Mouse (Mus musculus) MEL (cell line): Measurements from ENCODE around the gene Drg1.
"Not testable (repeated sequence)": the region's sequence is repeated elsewhere in the genome, so short reads cannot be mapped to it uniquely, and the experiment has no call there.

Source experiments
- CTCF ChIP-seq, 3 experiments: IDR thresholded peaks in 2 of 3; conservative IDR thresholded peaks in 1 of 3; 2 replicates each; pipeline ENCODE4 v1.5.1; 2011 to 2012; ENCODE audit warnings: low read length in 3 of 3, low read depth in 2 of 3, mild to moderate bottlenecking in 2 of 3, improper control_type of control experiment in 1 of 3, inconsistent platforms in 1 of 3, mixed read lengths in 1 of 3, moderate library complexity in 1 of 3; ENCODE audit not compliant: control insufficient read depth in 1 of 3, insufficient read depth in 1 of 3, poor library complexity in 1 of 3, severe bottlenecking in 1 of 3
- E2F4 ChIP-seq: IDR thresholded peaks from 2 replicates; pipeline ENCODE4 v1.6.1; 2011; ENCODE audit warnings: low read depth, low read length, improper control_type of control experiment, borderline replicate concordance
- HCFC1 ChIP-seq: IDR thresholded peaks from 2 replicates; pipeline ENCODE4 v1.6.1; 2012; ENCODE audit warnings: low read depth, mild to moderate bottlenecking, inconsistent platforms, low read length, improper control_type of control experiment, moderate library complexity
- MAX ChIP-seq: IDR thresholded peaks from 2 replicates; pipeline ENCODE4 v1.6.1; 2011; ENCODE audit warnings: low read length, improper control_type of control experiment
- POLR2A ChIP-seq, 2 experiments: IDR thresholded peaks; 2 replicates each; pipeline ENCODE4 v1.6.1; 2011 to 2012; ENCODE audit warnings: low read length in 2 of 2, mild to moderate bottlenecking in 2 of 2, control low read depth in 1 of 2, improper control_type of control experiment in 1 of 2, low read depth in 1 of 2, moderate library complexity in 1 of 2; ENCODE audit not compliant: control insufficient read depth in 1 of 2, insufficient read depth in 1 of 2, poor library complexity in 1 of 2
- RCOR1 ChIP-seq: IDR thresholded peaks from 2 replicates; pipeline ENCODE4 v1.6.1; 2012; ENCODE audit warnings: low read depth, mild to moderate bottlenecking, inconsistent platforms, low read length, improper control_type of control experiment

GRCm38 (mm10) chr11:3182707-3183106, 83.5 kb downstream of the Drg1 start:
- TF ChIP-seq CTCF (IDR thresholded peaks at IDR 0.05 in 2 of 3, conservative IDR thresholded peaks at IDR 0.05 in 1 of 3; ENCODE audit: control insufficient read depth in 1 of 3, insufficient read depth in 1 of 3, low read depth in 2 of 3, low read length in 3 of 3, poor library complexity in 1 of 3, severe bottlenecking in 1 of 3); POLR2A (IDR thresholded peaks at IDR 0.05; ENCODE audit: control insufficient read depth in 1 of 2, insufficient read depth in 1 of 2, low read depth in 1 of 2, low read length in 2 of 2, poor library complexity in 1 of 2); HCFC1; MAX; RCOR1; E2F4: not testable (repeated sequence)
